Mouse (Mus musculus) ES-E14 (cell line): ENCODE results near the gene Serbp1.

Experiments
- CHD2 ChIP-seq: IDR thresholded peaks from 2 replicates; pipeline ENCODE4 v1.6.1; 2014; ENCODE audit warnings: mild to moderate bottlenecking, low read depth, low read length, inconsistent platforms
- HCFC1 ChIP-seq: IDR thresholded peaks from 2 replicates; pipeline ENCODE4 v1.6.1; 2012; ENCODE audit warnings: low read length, inconsistent platforms, borderline replicate concordance; ENCODE audit not compliant: insufficient read depth
- MAFK ChIP-seq: IDR thresholded peaks from 2 replicates; pipeline ENCODE4 v1.6.1; 2014; ENCODE audit warnings: mild to moderate bottlenecking, low read depth, low read length, inconsistent platforms; ENCODE audit not compliant: insufficient read depth
- ZC3H11A ChIP-seq: IDR thresholded peaks from 2 replicates; pipeline ENCODE4 v1.6.1; 2012; ENCODE audit warnings: low read depth, mild to moderate bottlenecking, inconsistent platforms, low read length, borderline replicate concordance
- ZNF384 ChIP-seq: IDR thresholded peaks from 2 replicates; pipeline ENCODE4 v1.6.1; 2012; ENCODE audit warnings: low read depth, low read length, inconsistent platforms

GRCm38 (mm10) chr6:67213429-67214098, 24.4 kb upstream of the Serbp1 start:
- TF ChIP-seq MAFK (no peak), ZNF384 (no peak), CHD2 (no peak), HCFC1 (no peak), ZC3H11A (no peak)
